11 mouse cellular contexts compared by ENCODE assay signal in genomic region chr4:33526675-33527074, GRCm38 (mm10).
DNase-seq lines count a peak whose midpoint lies in the region; ATAC-seq and TF ChIP-seq lines count a peak whose summit lies in the region.
"Had no signal": no experiment of that assay in that cellular context is flagged by ENCODE, and none has a peak within 500 bp of the region (broad histone marks: within the 10 kb centered on the region; RNA-seq: fewer than 3 reads in every experiment).

No protein-coding gene starts in this region.

- no peak overlapping the region for H3K4me3 ChIP-seq in cerebellum, adult 2 months (replicated peaks; ENCODE audit: insufficient read depth, low read depth, low read length)
- H3K4me3 ChIP-seq in midbrain, embryonic 11.5 days (ENCODE audit: low read depth, low read length): no peak overlapping the region
- no peak overlapping the region for H3K4me3 ChIP-seq in midbrain, embryonic 13.5 days (replicated peaks)
- H3K4me3 ChIP-seq: megakaryocyte, embryonic 14.5 days had no signal

- peak overlapping the region; percentile 10; the same call in 1 of the 2 replicates for H3K27ac ChIP-seq in cerebellum, adult 2 months (ENCODE audit: insufficient read depth, low read length)
- H3K27ac ChIP-seq in midbrain, embryonic 11.5 days (ENCODE audit: low read depth, low read length): no peak overlapping the region
- no peak overlapping the region for H3K27ac ChIP-seq in midbrain, embryonic 13.5 days

- peaks cover 23% of the 10 kb centered on the region for H3K4me1 ChIP-seq in cerebellum, adult 2 months (ENCODE audit: control insufficient read depth, insufficient read depth, low read length)
- no peaks in the 10 kb centered on the region for H3K4me1 ChIP-seq in midbrain, embryonic 11.5 days (ENCODE audit: control insufficient read depth, insufficient read depth, low read length)
- peaks cover 11% of the 10 kb centered on the region for H3K4me1 ChIP-seq in midbrain, embryonic 13.5 days (replicated peaks)
- H3K4me1 ChIP-seq: megakaryocyte, embryonic 14.5 days had no signal

- DNase-seq in cerebellum, adult 2 months: peak; percentile 33 to 38
- DNase-seq in cerebellum, adult 11 months: no peak
- peak; percentile 82 for DNase-seq in midbrain, embryonic 11.5 days (ENCODE audit: low spot score, missing footprints)
- peak; percentile 42 to 47 for DNase-seq in layer of hippocampus, postnatal 14 days (ENCODE audit: low spot score in 2 of 2)
- DNase-seq in right cerebral cortex, postnatal 4 days: peak; percentile 42
- DNase-seq: kidney, postnatal 25 days had no signal

- H3K27me3 ChIP-seq in cerebellum, adult 2 months (ENCODE audit: control insufficient read depth, insufficient read depth, low read length): no peaks in the 10 kb centered on the region
- H3K27me3 ChIP-seq in midbrain, embryonic 11.5 days (ENCODE audit: control insufficient read depth, insufficient read depth, low read length): no peaks in the 10 kb centered on the region
- no peaks in the 10 kb centered on the region for H3K27me3 ChIP-seq in midbrain, embryonic 13.5 days

- ATAC-seq in midbrain, embryonic 11.5 days (ENCODE audit: low FRiP score): no peak
- no peak for ATAC-seq in midbrain, embryonic 13.5 days
- no peak for ATAC-seq in megakaryocyte, adult 5-6 weeks (ENCODE audit: poor library complexity, severe bottlenecking)
- ATAC-seq in granulocyte monocyte progenitor cell, adult 5-6 weeks (replicated peaks; ENCODE audit: poor library complexity, severe bottlenecking): no peak

- no peaks in the 10 kb centered on the region for H3K9me3 ChIP-seq in midbrain, embryonic 11.5 days (ENCODE audit: control insufficient read depth, low read length)
- H3K9me3 ChIP-seq in midbrain, embryonic 13.5 days: no peaks in the 10 kb centered on the region
- H3K9me3 ChIP-seq: G1E had no signal

- H3K36me3 ChIP-seq in midbrain, embryonic 11.5 days (ENCODE audit: control insufficient read depth, insufficient read depth, low read length): no peaks in the 10 kb centered on the region
- no peaks in the 10 kb centered on the region for H3K36me3 ChIP-seq in midbrain, embryonic 13.5 days
- H3K36me3 ChIP-seq: G1E had no signal

- TF ChIP-seq POLR2A in cerebellum, adult 2 months (IDR thresholded peaks at IDR 0.05; ENCODE audit: borderline replicate concordance, insufficient read depth, low read length): no peak

- H3K4me2 ChIP-seq in midbrain, embryonic 11.5 days: no peak overlapping the region
- no peak overlapping the region for H3K4me2 ChIP-seq in midbrain, embryonic 13.5 days (replicated peaks)

- WGBS in cerebellum, adult 2 months: 12% methylated on average over 9 of the region's 9 CpGs
- WGBS in midbrain, embryonic 11.5 days: 46% methylated on average over 9 of the region's 9 CpGs
- 47% methylated on average over 9 of the region's 9 CpGs for WGBS in midbrain, embryonic 13.5 days

- H3K9ac ChIP-seq in midbrain, embryonic 11.5 days (ENCODE audit: low read length): no peak overlapping the region
- H3K9ac ChIP-seq in midbrain, embryonic 13.5 days (replicated peaks): no peak overlapping the region

- TF ChIP-seq CTCF in cerebellum, adult 2 months (IDR thresholded peaks at IDR 0.05; ENCODE audit: borderline replicate concordance, insufficient read depth, low read depth, low read length): no peak
